Mouse (Mus musculus) liver, embryonic 14.5 days (tissue): ENCODE measurements around the gene Vars.

ENCODE experiments used
- CTCF ChIP-seq: IDR thresholded peaks from 2 replicates; pipeline ENCODE4 v1.5.1; 2016; ENCODE audit warnings: antibody characterized with exemption, low read depth, control low read depth
- EP300 ChIP-seq: IDR thresholded peaks from 2 replicates; pipeline ENCODE4 v1.6.1; 2016; ENCODE audit warnings: antibody characterized with exemption, low read depth

GRCm38 (mm10) chr17:35060071-35060470, 59.3 kb downstream of the Vars start:
- TF ChIP-seq CTCF: no peak
- TF ChIP-seq EP300: no peak
